Mouse (Mus musculus): Measurements from ENCODE around the gene Ppp3ca. TPM values are rescaled to one million over a fixed set of nuclear protein-coding genes. Genes with fewer than 3 reads are reported as not detected.

Gene Ppp3ca
- total and polyA plus RNA-seq, 2 experiments from 2014 or later: 34.6 to 39.2 TPM

- 71% methylated on average over 5 of the region's 5 CpGs for WGBS
- Histone ChIP-seq H3K4me2 (ENCODE audit: low read depth, low read length) (no peak overlapping the region), H3K36me3 (replicated peaks; ENCODE audit: control insufficient read depth, insufficient read depth, low read length) (0 out of 2 replicates have a peak, but pooled peaks cover 4% of the 10 kb centered on the region), H3K4me3 (ENCODE audit: low read depth, low read length) (no peak overlapping the region), H3K4me1 (ENCODE audit: control insufficient read depth, insufficient read depth) (peaks cover 11% of the 10 kb centered on the region), H3K27ac (ENCODE audit: low read depth) (no peak overlapping the region), H3K27me3 (ENCODE audit: control insufficient read depth, insufficient read depth, low read length) (no peaks in the 10 kb centered on the region), H3K9me3 (replicated peaks; ENCODE audit: control insufficient read depth, low read length) (no peaks in the 10 kb centered on the region), H3K9ac (replicated peaks; ENCODE audit: low read depth, low read length) (no peak overlapping the region)
- ATAC-seq (ENCODE audit: insufficient read depth, low read depth) (no peak), DNase-seq (ENCODE audit: low spot score) (no peak)
- TF ChIP-seq EP300 (IDR thresholded peaks at IDR 0.05; ENCODE audit: low read depth) (no peak), CTCF (IDR thresholded peaks at IDR 0.05; ENCODE audit: low read depth) (no peak)
These were observed 204.6 kb downstream of the Ppp3ca start for GRCm38 (mm10) chr3:136874566-136874965.

- H3K9ac ChIP-seq (replicated peaks; ENCODE audit: low read depth, low read length): no peak overlapping the region
- H3K9me3 ChIP-seq (replicated peaks; ENCODE audit: control insufficient read depth, low read length): no peaks in the 10 kb centered on the region
- no peak overlapping the region for H3K4me3 ChIP-seq (ENCODE audit: low read depth, low read length)
- WGBS: 81% methylated on average over 9 of the region's 9 CpGs
- H3K36me3 ChIP-seq (replicated peaks; ENCODE audit: control insufficient read depth, insufficient read depth, low read length): peaks cover 10% of the 10 kb centered on the region; the same call in 1 of the 2 replicates
- no peak for ATAC-seq (ENCODE audit: insufficient read depth, low read depth)
- H3K4me2 ChIP-seq (ENCODE audit: low read depth, low read length): no peak overlapping the region
- no peak overlapping the region for H3K27ac ChIP-seq (ENCODE audit: low read depth)
- no peaks in the 10 kb centered on the region for H3K27me3 ChIP-seq (ENCODE audit: control insufficient read depth, insufficient read depth, low read length)
- TF ChIP-seq EP300 (IDR thresholded peaks at IDR 0.05; ENCODE audit: low read depth) (no peak), CTCF (IDR thresholded peaks at IDR 0.05; ENCODE audit: low read depth) (no peak)
- DNase-seq (ENCODE audit: low spot score): no peak
- H3K4me1 ChIP-seq (ENCODE audit: control insufficient read depth, insufficient read depth): no peaks in the 10 kb centered on the region
These were observed 217.8 kb downstream of the Ppp3ca start for GRCm38 (mm10) chr3:136887741-136888140.

- TF ChIP-seq CTCF (IDR thresholded peaks at IDR 0.05; ENCODE audit: low read depth) (no peak), EP300 (IDR thresholded peaks at IDR 0.05; ENCODE audit: low read depth) (no peak)
- no peak overlapping the region for H3K27ac ChIP-seq (ENCODE audit: low read depth)
- DNase-seq (ENCODE audit: low spot score) (no peak), ATAC-seq (ENCODE audit: insufficient read depth, low read depth) (no peak)
- no peak overlapping the region for H3K4me3 ChIP-seq (ENCODE audit: low read depth, low read length)
- no peaks in the 10 kb centered on the region for H3K4me1 ChIP-seq (ENCODE audit: control insufficient read depth, insufficient read depth)
- H3K9me3 ChIP-seq (replicated peaks; ENCODE audit: control insufficient read depth, low read length): no peaks in the 10 kb centered on the region
- 45% methylated on average over 3 of the region's 3 CpGs for WGBS
- H3K36me3 ChIP-seq (replicated peaks; ENCODE audit: control insufficient read depth, insufficient read depth, low read length): peaks cover 24% of the 10 kb centered on the region; the same call in 1 of the 2 replicates
- H3K4me2 ChIP-seq (ENCODE audit: low read depth, low read length): no peak overlapping the region
- H3K27me3 ChIP-seq (ENCODE audit: control insufficient read depth, insufficient read depth, low read length): no peaks in the 10 kb centered on the region
- H3K9ac ChIP-seq (replicated peaks; ENCODE audit: low read depth, low read length): no peak overlapping the region
These were observed 222.2 kb downstream of the Ppp3ca start for GRCm38 (mm10) chr3:136892140-136892539.

GRCm38 (mm10) chr3:136893596-136894402 lies 223.9 kb downstream of the Ppp3ca start:
- Histone ChIP-seq H3K9me3 (replicated peaks; ENCODE audit: control insufficient read depth, low read length) (no peaks in the 10 kb centered on the region), H3K27ac (ENCODE audit: low read depth) (no peak overlapping the region), H3K9ac (replicated peaks; ENCODE audit: low read depth, low read length) (no peak overlapping the region), H3K4me1 (ENCODE audit: control insufficient read depth, insufficient read depth) (no peaks in the 10 kb centered on the region), H3K4me2 (ENCODE audit: low read depth, low read length) (no peak overlapping the region), H3K4me3 (ENCODE audit: low read depth, low read length) (no peak overlapping the region), H3K36me3 (replicated peaks; ENCODE audit: control insufficient read depth, insufficient read depth, low read length) (peaks cover 24% of the 10 kb centered on the region; the same call in 1 of the 2 replicates), H3K27me3 (ENCODE audit: control insufficient read depth, insufficient read depth, low read length) (no peaks in the 10 kb centered on the region)
- no peak for DNase-seq (ENCODE audit: low spot score)
- TF ChIP-seq EP300 (IDR thresholded peaks at IDR 0.05; ENCODE audit: low read depth) (no peak), CTCF (IDR thresholded peaks at IDR 0.05; ENCODE audit: low read depth) (no peak)
- WGBS: 86% methylated on average over 18 of the region's 18 CpGs
- ATAC-seq (ENCODE audit: insufficient read depth, low read depth): no peak

- peak; percentile 32; the same call in 1 of the 2 replicates for TF ChIP-seq CTCF (IDR thresholded peaks at IDR 0.05; ENCODE audit: low read depth)
- no peak for TF ChIP-seq EP300 (IDR thresholded peaks at IDR 0.05; ENCODE audit: low read depth)
- no peak overlapping the region for H3K9ac ChIP-seq (replicated peaks; ENCODE audit: low read depth, low read length)
- ATAC-seq (ENCODE audit: insufficient read depth, low read depth) (no peak), DNase-seq (ENCODE audit: low spot score) (no peak)
- peaks cover 24% of the 10 kb centered on the region for H3K36me3 ChIP-seq (replicated peaks; ENCODE audit: control insufficient read depth, insufficient read depth, low read length)
- H3K4me1 ChIP-seq (ENCODE audit: control insufficient read depth, insufficient read depth): no peaks in the 10 kb centered on the region
- no peaks in the 10 kb centered on the region for H3K27me3 ChIP-seq (ENCODE audit: control insufficient read depth, insufficient read depth, low read length)
- H3K4me2 ChIP-seq (ENCODE audit: low read depth, low read length): no peak overlapping the region
- H3K9me3 ChIP-seq (replicated peaks; ENCODE audit: control insufficient read depth, low read length): no peaks in the 10 kb centered on the region
- H3K4me3 ChIP-seq (ENCODE audit: low read depth, low read length): no peak overlapping the region
- H3K27ac ChIP-seq (ENCODE audit: low read depth): no peak overlapping the region
These were observed 225.6 kb downstream of the Ppp3ca start for GRCm38 (mm10) chr3:136895498-136895897.

Measured in heart, postnatal 0 days (tissue).